Mouse (Mus musculus) B cell, adult (primary cell): ENCODE results near the gene Lbhd2. TPM values are rescaled to one million over a fixed set of nuclear protein-coding genes. Genes with fewer than 3 reads are reported as not detected.

Experiments
- total RNA-seq: library from RNA; stranded (reverse); gene quantifications from 4 replicates; pipeline ENCODE4 v1.2.4, GENCODE M21; 2023; ENCODE audit not compliant: inconsistent age

The Lbhd2 gene
- total RNA-seq = not detected in 4 replicates

GRCm38 (mm10) chr12:111406622-111407021, at the start of gene Lbhd2:
Lbhd2 (plus strand) TSS chr12:111406809.

GRCm38 (mm10) chr12:111377376-111377973, 29.1 kb upstream of the Lbhd2 start, which contains the start of gene Cdc42bpb:
Cdc42bpb (minus strand) TSS chr12:111377718.

GRCm38 (mm10) chr12:111416921-111417779, 10.5 kb downstream of the Lbhd2 start, which contains the start of gene Exoc3l4:
Exoc3l4 (plus strand) TSS chr12:111417017.

GRCm38 (mm10) chr12:111442309-111443010, 35.9 kb downstream of the Lbhd2 start, which contains the start of gene Tnfaip2:
Tnfaip2 (plus strand) TSS chr12:111442469.

Other genes starting within 250 kb of the Lbhd2 start
- gene Traf3, start 240.4 kb upstream of the Lbhd2 start, total RNA-seq = 72.6 to 89.5 TPM (median 77.8 TPM) in 4 replicates
- gene 4930595D18Rik, start 222.3 kb upstream of the Lbhd2 start, total RNA-seq = not detected in 4 replicates
- gene Amn, start 135.7 kb upstream of the Lbhd2 start, total RNA-seq = 3.9 to 7.1 TPM (median 5.8 TPM) in 4 replicates
- gene Cdc42bpb, start 29.1 kb upstream of the Lbhd2 start, total RNA-seq = 9.8 to 11.8 TPM (median 11.0 TPM) in 4 replicates
- gene Exoc3l4, start 10.2 kb downstream of the Lbhd2 start, total RNA-seq = not detected in 4 replicates
- gene Tnfaip2, start 35.7 kb downstream of the Lbhd2 start, total RNA-seq = 1.9 to 6.4 TPM (median 4.6 TPM) in 4 replicates
- not detected in 4 replicates for gene Gm266, start 79.0 kb downstream of the Lbhd2 start, total RNA-seq
- 1,143 to 1,183 TPM (median 1,153 TPM) in 4 replicates for gene Eif5, start 131.2 kb downstream of the Lbhd2 start, total RNA-seq
- gene Mark3, start 167.7 kb downstream of the Lbhd2 start, total RNA-seq = 78.0 to 91.5 TPM (median 82.6 TPM) in 4 replicates